Mouse (Mus musculus) heart, embryonic 15.5 days (tissue): Measurements from ENCODE around the gene Hrh2. TPM values are rescaled to one million over a fixed set of nuclear protein-coding genes. Genes with fewer than 3 reads are reported as not detected.

Source experiments
- ATAC-seq: fragments of 200-750 bp; cut with Nextera tagmentation; replicated peaks from 2 replicates; pipeline ENCODE4 v1.8.0; 2017; ENCODE audit warnings: low read depth, moderate TSS enrichment; ENCODE audit not compliant: insufficient number of reproducible peaks, insufficient read depth, low FRiP score
- H3K27ac ChIP-seq: fragments of 300-500 bp; sonication (generic); 2 replicates; pipeline ENCODE4 v1.5.1; 2015; ENCODE audit warnings: mild to moderate bottlenecking, inconsistent platforms
- H3K27me3 ChIP-seq: fragments of 300-500 bp; sonication (generic); 2 replicates; pipeline ENCODE4 v1.6.1; 2015; ENCODE audit warnings: inconsistent platforms
- H3K36me3 ChIP-seq: fragments of 300-500 bp; sonication (generic); 2 replicates; pipeline ENCODE4 v1.6.1; 2015; ENCODE audit warnings: mild to moderate bottlenecking, inconsistent platforms
- H3K4me1 ChIP-seq: fragments of 300-500 bp; sonication (generic); replicated peaks from 2 replicates; pipeline ENCODE4 v1.6.1; 2015; ENCODE audit warnings: inconsistent platforms
- H3K4me2 ChIP-seq: fragments of 300-500 bp; sonication (generic); 2 replicates; pipeline ENCODE4 v1.6.1; 2015; ENCODE audit warnings: inconsistent platforms, mild to moderate bottlenecking, moderate library complexity
- H3K4me3 ChIP-seq: fragments of 300-500 bp; sonication (generic); 2 replicates; pipeline ENCODE4 v1.5.1; 2015; ENCODE audit warnings: mild to moderate bottlenecking, inconsistent platforms
- H3K9ac ChIP-seq: fragments of 300-500 bp; sonication (generic); 2 replicates; pipeline ENCODE4 v1.6.1; 2015; ENCODE audit warnings: mild to moderate bottlenecking, inconsistent platforms
- H3K9me3 ChIP-seq: fragments of 300-500 bp; sonication (generic); replicated peaks from 2 replicates; pipeline ENCODE4 v1.6.1; 2016; ENCODE audit warnings: inconsistent platforms
- WGBS: fragments of 180-500 bp; shearing (Covaris S2); methylation state at CpG from one replicate; pipeline ENCODE4 v1.1.7; 2015; ENCODE audit warnings: mixed read lengths; 5-methylcytosine and 5-hydroxymethylcytosine counted together
- polyA plus RNA-seq: library from polyadenylated mRNA; unstranded; fragments of >200 nt; fragmentation: Nextera tagmentation; extraction: Ambion mirVana; gene quantifications from 2 replicates; pipeline ENCODE4 v1.2.1, GENCODE M21; 2015

Gene Hrh2
- polyA plus RNA-seq, result 0.04 and 0.14 TPM in 2 replicates

GRCm38 (mm10) chr13:54192021-54192481 is at the start of gene Hrh2:
Gene Hrh2 (plus strand): TSS chr13:54192129.
- no peaks in the 10 kb centered on the region for H3K36me3 ChIP-seq
- WGBS, result under 1% methylated on average over 31 of the region's 31 CpGs
- H3K4me3 ChIP-seq, result peak within 1 kb of the TSS; percentile 40
- H3K9me3 ChIP-seq, result no peaks in the 10 kb centered on the region
- H3K27ac ChIP-seq, result no peak within 1 kb of the TSS
- peak within 1 kb of the TSS; percentile 61 for H3K4me2 ChIP-seq
- no peak for ATAC-seq
- peaks cover 37% of the 10 kb centered on the region for H3K27me3 ChIP-seq
- peaks cover 8% of the 10 kb centered on the region for H3K4me1 ChIP-seq
- H3K9ac ChIP-seq, result no peak within 1 kb of the TSS; the same call in 1 of the 2 replicates

- Histone ChIP-seq H3K4me3 (no peak overlapping the region), H3K4me1 (peaks cover 6% of the 10 kb centered on the region; the same call in 1 of the 2 replicates), H3K36me3 (no peaks in the 10 kb centered on the region), H3K4me2 (no peak overlapping the region), H3K27ac (no peak overlapping the region), H3K9me3 (no peaks in the 10 kb centered on the region), H3K27me3 (no peaks in the 10 kb centered on the region), H3K9ac (no peak overlapping the region)
- ATAC-seq, result no peak
- 20% methylated on average over 5 of the region's 5 CpGs for WGBS
Observed at GRCm38 (mm10) chr13:54143788-54144187, 48.1 kb upstream of the Hrh2 start.

GRCm38 (mm10) chr13:54144624-54145023 is 47.3 kb upstream of the Hrh2 start:
- Histone ChIP-seq H3K27me3 (no peaks in the 10 kb centered on the region), H3K27ac (no peak overlapping the region), H3K9ac (no peak overlapping the region), H3K4me2 (no peak overlapping the region), H3K4me1 (peaks cover 6% of the 10 kb centered on the region; the same call in 1 of the 2 replicates), H3K36me3 (no peaks in the 10 kb centered on the region), H3K4me3 (no peak overlapping the region), H3K9me3 (no peaks in the 10 kb centered on the region)
- no peak for ATAC-seq
- 75% methylated on average over 5 of the region's 5 CpGs for WGBS

GRCm38 (mm10) chr13:54147328-54147727 is 44.6 kb upstream of the Hrh2 start:
- Histone ChIP-seq H3K36me3 (no peaks in the 10 kb centered on the region), H3K27me3 (no peaks in the 10 kb centered on the region), H3K27ac (no peak overlapping the region), H3K9ac (no peak overlapping the region), H3K4me1 (peaks cover 6% of the 10 kb centered on the region; the same call in 1 of the 2 replicates), H3K9me3 (no peaks in the 10 kb centered on the region), H3K4me2 (no peak overlapping the region), H3K4me3 (no peak overlapping the region)
- ATAC-seq, result no peak
- WGBS, result 77% methylated on average over 1 of the region's 1 CpGs

- H3K9ac ChIP-seq, result no peak overlapping the region
- no peaks in the 10 kb centered on the region for H3K9me3 ChIP-seq
- 77% methylated on average over 1 of the region's 1 CpGs for WGBS
- no peaks in the 10 kb centered on the region for H3K36me3 ChIP-seq
- no peak overlapping the region for H3K4me3 ChIP-seq
- ATAC-seq, result no peak
- H3K27ac ChIP-seq, result no peak overlapping the region
- H3K4me2 ChIP-seq, result no peak overlapping the region
- peaks cover 4% of the 10 kb centered on the region for H3K4me1 ChIP-seq
- no peaks in the 10 kb centered on the region for H3K27me3 ChIP-seq
Observed at GRCm38 (mm10) chr13:54152421-54152820, 39.5 kb upstream of the Hrh2 start.

- peaks cover 4% of the 10 kb centered on the region for H3K4me1 ChIP-seq
- H3K9ac ChIP-seq, result no peak overlapping the region
- no peak overlapping the region for H3K4me3 ChIP-seq
- no peaks in the 10 kb centered on the region for H3K27me3 ChIP-seq
- ATAC-seq, result no peak
- no peaks in the 10 kb centered on the region for H3K36me3 ChIP-seq
- H3K9me3 ChIP-seq, result no peaks in the 10 kb centered on the region
- H3K4me2 ChIP-seq, result no peak overlapping the region
- 57% methylated on average over 7 of the region's 7 CpGs for WGBS
- H3K27ac ChIP-seq, result no peak overlapping the region
Observed at GRCm38 (mm10) chr13:54152911-54153310, 39.0 kb upstream of the Hrh2 start.

GRCm38 (mm10) chr13:54153672-54154218 is 38.2 kb upstream of the Hrh2 start:
- no peaks in the 10 kb centered on the region for H3K27me3 ChIP-seq
- no peak overlapping the region for H3K9ac ChIP-seq
- no peaks in the 10 kb centered on the region for H3K9me3 ChIP-seq
- peaks cover 4% of the 10 kb centered on the region for H3K4me1 ChIP-seq
- H3K4me3 ChIP-seq, result no peak overlapping the region
- ATAC-seq, result no peak; the same call in 1 of the 2 replicates
- no peak overlapping the region for H3K4me2 ChIP-seq
- H3K27ac ChIP-seq, result no peak overlapping the region
- no peaks in the 10 kb centered on the region for H3K36me3 ChIP-seq
- WGBS, result 20% methylated on average over 9 of the region's 9 CpGs

GRCm38 (mm10) chr13:54155822-54156221 is 36.1 kb upstream of the Hrh2 start:
- H3K27ac ChIP-seq, result no peak overlapping the region
- H3K9me3 ChIP-seq, result no peaks in the 10 kb centered on the region
- H3K9ac ChIP-seq, result no peak overlapping the region
- H3K4me2 ChIP-seq, result no peak overlapping the region
- 82% methylated on average over 2 of the region's 2 CpGs for WGBS
- H3K27me3 ChIP-seq, result 0 out of 2 replicates have a peak, but pooled peaks cover 4% of the 10 kb centered on the region
- no peaks in the 10 kb centered on the region for H3K36me3 ChIP-seq
- ATAC-seq, result no peak
- H3K4me1 ChIP-seq, result peaks cover 4% of the 10 kb centered on the region
- no peak overlapping the region for H3K4me3 ChIP-seq

- Histone ChIP-seq H3K9ac (no peak overlapping the region), H3K36me3 (no peaks in the 10 kb centered on the region), H3K9me3 (no peaks in the 10 kb centered on the region), H3K4me2 (no peak overlapping the region), H3K27me3 (0 out of 2 replicates have a peak, but pooled peaks cover 8% of the 10 kb centered on the region), H3K4me1 (no peaks in the 10 kb centered on the region), H3K4me3 (no peak overlapping the region), H3K27ac (no peak overlapping the region)
- 28% methylated on average over 7 of the region's 7 CpGs for WGBS
- no peak for ATAC-seq
Observed at GRCm38 (mm10) chr13:54159256-54159655, 32.7 kb upstream of the Hrh2 start.

- Histone ChIP-seq H3K9ac (no peak overlapping the region), H3K27me3 (0 out of 2 replicates have a peak, but pooled peaks cover 8% of the 10 kb centered on the region), H3K4me3 (no peak overlapping the region), H3K27ac (no peak overlapping the region), H3K9me3 (no peaks in the 10 kb centered on the region), H3K4me2 (no peak overlapping the region), H3K4me1 (no peaks in the 10 kb centered on the region), H3K36me3 (no peaks in the 10 kb centered on the region)
- ATAC-seq, result no peak
- WGBS, result 68% methylated on average over 11 of the region's 11 CpGs
Observed at GRCm38 (mm10) chr13:54159756-54160155, 32.2 kb upstream of the Hrh2 start.

- Histone ChIP-seq H3K9me3 (no peaks in the 10 kb centered on the region), H3K36me3 (no peaks in the 10 kb centered on the region), H3K9ac (no peak overlapping the region), H3K27ac (no peak overlapping the region), H3K4me2 (no peak overlapping the region), H3K4me1 (no peaks in the 10 kb centered on the region), H3K4me3 (no peak overlapping the region), H3K27me3 (0 out of 2 replicates have a peak, but pooled peaks cover 8% of the 10 kb centered on the region)
- WGBS, result 31% methylated on average over 1 of the region's 1 CpGs
- no peak for ATAC-seq
Observed at GRCm38 (mm10) chr13:54160546-54160945, 31.4 kb upstream of the Hrh2 start.

- Histone ChIP-seq H3K4me3 (no peak overlapping the region), H3K4me1 (no peaks in the 10 kb centered on the region), H3K4me2 (no peak overlapping the region), H3K9ac (no peak overlapping the region), H3K9me3 (no peaks in the 10 kb centered on the region), H3K36me3 (no peaks in the 10 kb centered on the region), H3K27me3 (0 out of 2 replicates have a peak, but pooled peaks cover 8% of the 10 kb centered on the region), H3K27ac (no peak overlapping the region)
- WGBS, result 75% methylated on average over 2 of the region's 2 CpGs
- ATAC-seq, result no peak
Observed at GRCm38 (mm10) chr13:54161514-54161913, 30.4 kb upstream of the Hrh2 start.
